Mouse (Mus musculus) 3T3-L1 (cell line): ENCODE data around the gene Ccdc177.
A peak's percentile ranks its signal among the peaks of the same experiment; 100 is the strongest.
"Not testable (repeated sequence)": the region's sequence is repeated elsewhere in the genome, so short reads cannot be mapped to it uniquely, and the experiment has no call there.

Experiments used
- DNase-seq: peaks from one replicate; pipeline ENCODE4 v3.0.0-alpha.2; 2015; ENCODE audit warnings: low read depth, low spot score

The Ccdc177 gene

DNA sequence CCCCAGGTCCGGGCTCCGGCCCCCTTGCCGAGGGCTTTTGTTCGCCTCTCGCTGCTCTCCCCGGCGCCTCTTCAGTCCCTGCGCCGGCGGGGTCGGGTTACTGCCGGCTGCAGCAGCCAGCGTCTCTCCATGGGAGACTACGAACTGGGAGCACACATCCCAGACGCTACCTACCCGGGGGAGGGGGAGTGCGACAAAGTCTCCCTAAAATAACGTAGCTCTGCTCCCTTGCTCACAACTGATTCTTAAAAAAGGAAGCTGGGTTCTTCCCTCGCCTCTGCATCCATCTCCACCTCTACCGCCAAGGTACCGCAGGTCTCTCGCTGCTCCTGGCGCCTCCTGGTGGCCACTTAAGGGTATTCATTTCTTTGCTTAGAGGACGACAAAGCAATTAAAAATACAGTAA, at the start of gene Ccdc177:
Gene Ccdc177, minus strand, starts transcription at position 292 of the 406 bp plus-strand sequence.
- peak; percentile 56 for DNase-seq

DNA sequence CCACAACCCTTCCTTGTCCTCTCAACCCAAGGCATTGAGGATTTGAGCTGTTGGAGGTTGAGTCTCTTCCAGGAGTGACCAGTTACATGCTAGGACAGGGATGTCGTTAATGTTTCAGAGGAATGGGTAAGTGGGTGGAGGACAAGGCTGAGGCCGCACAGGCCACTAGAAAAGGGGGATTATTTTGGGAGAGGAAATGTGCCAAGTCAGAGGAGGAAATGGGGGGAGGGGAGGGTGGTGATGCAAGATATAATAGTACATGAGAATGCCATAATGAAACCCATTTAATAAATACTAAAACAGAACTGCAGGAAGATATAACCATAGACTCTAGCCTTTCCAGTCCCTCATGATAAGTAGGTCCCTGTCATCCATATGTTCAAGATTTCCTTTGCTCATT, 49.5 kb upstream of the Ccdc177 start:
- DNase-seq = no peak

DNA sequence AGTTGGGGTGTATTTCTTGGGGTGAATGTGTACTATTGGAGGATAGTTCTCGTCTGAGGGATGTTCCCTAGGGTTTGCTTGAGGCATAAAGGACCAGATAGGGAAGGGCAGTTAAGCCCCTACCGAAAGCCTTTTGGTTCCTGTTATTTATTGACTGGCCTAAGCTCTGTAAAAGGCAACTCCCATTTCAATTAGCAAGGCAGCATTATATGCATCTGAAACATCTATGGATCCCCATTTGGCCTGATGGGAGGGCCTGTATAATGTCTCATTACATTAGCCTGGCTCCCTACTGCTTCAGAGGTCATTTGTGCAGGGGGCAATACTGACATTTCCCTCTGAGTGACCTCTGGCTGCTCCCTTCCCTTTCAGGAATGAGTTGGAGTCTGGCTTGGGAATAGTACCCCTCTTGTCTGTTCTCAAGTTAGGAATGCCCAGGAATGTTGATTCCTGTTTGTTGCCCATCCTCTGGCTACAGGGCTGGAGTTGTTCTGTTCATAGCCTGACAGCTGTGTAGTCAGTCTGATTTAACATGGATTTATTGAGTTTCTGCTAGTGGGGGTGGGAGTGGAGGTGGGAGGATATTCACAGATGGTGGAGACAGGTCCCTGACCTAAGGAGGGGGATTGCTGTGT, 47.1 kb upstream of the Ccdc177 start:
- DNase-seq = no peak

DNA sequence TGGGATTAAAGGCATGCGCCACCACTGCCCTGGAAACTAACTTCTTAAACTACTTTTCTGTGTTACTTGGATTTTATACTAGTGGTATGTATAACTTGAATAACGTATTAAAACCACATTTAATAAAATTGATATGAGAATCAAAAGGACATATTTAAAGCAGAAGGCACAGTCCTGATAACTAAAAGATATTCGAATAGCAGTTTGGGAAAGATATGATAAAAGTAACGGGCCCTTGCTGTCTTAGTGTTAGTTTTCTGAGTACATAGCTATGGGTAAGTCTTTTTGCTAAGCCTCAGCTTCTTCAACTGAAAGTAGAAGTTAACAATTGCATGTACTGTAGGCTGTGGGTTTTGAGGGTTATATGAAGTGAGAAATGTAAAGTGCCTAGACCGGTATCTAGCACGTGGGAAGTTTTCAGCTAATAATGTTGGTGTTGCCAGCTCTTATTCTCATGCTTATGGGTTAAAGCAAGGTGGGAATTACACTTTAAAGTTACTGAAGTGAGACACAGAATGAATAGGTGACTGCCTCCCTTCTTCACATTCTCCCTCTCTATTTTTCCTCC, 44.5 kb upstream of the Ccdc177 start:
- no peak for DNase-seq

DNA sequence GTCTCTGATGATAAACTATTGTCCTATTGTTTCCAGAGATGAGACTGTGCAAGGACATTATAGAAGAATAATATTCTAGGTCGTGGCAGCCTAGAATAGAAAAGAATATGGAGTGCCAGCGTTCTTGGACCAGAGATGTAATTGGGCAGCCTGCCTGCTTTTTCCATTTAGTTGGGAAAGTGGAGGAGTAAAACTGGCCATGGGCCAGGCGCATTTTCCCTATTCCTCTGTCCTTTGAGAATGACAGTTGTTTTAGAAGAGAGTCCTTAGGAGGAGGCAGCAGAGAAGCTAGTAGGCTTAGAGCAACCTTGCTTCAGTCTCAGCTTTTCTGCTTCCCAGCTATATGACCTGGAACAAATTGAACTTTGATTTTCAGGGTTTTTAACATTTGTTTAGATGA, 43.4 kb upstream of the Ccdc177 start:
- DNase-seq = no peak

DNA sequence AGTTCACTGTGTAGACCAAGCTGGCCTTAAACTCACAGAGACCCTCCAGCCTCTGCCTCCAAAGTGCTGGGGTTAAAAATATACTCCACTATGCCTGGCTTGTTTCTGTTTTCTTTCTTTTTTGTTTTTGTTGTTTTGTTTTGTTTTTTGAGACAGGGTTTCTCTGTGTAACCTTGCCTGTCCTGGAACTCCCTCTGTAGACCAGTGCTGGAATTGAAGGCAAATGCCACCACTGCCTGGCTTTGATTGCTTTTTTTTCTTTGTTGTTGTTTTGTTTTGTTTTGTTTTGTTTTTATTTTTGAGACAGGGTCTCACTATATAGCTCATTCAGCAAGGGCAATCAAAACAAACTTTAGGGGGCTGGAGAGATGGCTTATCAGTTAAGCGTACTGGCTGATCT, 41.0 kb upstream of the Ccdc177 start:
- no peak for DNase-seq

DNA sequence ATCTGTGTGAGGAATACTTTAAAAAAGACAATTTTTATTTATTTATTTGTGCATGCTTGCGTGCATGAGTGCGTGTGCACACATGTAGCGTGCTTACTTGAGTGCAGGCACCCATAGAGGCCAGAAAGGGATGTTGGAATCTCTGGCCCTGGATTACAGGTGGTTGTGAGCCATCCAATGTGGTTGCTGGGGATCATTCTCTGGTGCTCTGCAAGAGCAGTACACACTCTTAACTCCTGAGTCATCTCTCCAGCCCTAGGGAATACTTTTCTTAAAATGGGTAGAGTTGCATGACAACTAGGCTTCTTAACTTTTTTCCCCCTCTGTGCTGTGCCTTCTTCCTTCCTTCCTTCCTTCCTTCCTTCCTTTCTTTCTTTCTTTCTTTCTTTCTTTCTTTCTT, 39.7 kb upstream of the Ccdc177 start:
- DNase-seq = peak; percentile 84

DNA sequence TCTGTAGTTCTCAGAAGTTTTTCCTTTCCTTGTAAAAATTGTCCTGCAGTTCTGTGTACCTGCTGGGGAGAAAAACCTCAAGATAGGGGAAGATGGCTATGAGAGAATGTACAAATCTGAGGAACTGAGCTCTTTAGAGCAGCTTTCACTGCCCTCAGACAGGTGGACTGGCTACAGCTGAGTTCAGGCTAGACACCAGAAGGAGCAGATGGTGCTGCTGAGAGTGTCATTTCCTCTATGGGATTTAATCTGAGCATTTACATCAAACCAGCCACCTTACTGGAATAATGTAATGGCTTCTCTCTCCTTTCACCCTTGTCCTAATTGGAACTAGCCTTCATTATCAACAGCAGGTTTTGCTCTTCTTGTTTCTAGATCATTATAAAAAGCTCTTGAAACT, 37.8 kb upstream of the Ccdc177 start:
- no peak for DNase-seq

DNA sequence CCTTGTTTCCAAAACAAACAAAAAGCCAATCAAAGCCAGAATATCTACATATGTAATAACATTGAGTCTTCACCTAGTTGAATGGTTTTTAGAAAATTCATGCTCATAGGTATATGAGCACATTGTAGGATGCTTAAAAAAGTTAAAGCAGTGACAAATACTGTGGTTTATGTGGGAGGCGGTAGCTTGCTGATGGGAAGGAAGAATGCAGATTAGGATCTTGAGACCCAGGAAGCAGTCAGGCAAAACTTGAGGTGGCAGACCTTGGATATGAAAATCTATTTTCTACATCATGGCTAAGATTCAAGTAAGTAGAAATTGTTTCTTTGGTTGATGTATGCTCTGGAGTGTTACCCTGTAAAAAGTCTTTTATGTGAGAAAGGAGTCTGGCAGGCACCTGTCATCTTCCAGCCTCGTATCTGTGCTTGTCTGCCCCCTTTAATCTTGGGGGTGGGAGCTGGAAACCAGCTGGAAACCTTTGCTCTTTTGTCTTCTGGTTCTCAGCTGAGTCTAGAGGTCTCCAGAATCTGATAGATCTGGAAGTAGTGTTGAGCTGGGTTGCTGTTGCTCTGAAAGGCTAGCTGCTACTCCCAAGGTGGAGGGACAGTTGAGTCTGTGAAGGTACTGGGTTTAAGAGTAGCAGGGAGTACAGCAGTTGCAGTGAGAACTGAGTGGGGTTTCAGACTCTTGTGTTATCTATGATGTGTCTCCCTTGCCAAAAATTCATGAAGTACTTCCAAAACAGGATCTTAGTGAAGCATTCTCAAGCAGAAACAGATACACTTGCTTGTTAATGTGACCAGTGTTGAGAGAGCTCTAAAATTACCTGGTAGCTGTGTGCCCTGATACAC, 34.7 kb upstream of the Ccdc177 start:
- no peak for DNase-seq

DNA sequence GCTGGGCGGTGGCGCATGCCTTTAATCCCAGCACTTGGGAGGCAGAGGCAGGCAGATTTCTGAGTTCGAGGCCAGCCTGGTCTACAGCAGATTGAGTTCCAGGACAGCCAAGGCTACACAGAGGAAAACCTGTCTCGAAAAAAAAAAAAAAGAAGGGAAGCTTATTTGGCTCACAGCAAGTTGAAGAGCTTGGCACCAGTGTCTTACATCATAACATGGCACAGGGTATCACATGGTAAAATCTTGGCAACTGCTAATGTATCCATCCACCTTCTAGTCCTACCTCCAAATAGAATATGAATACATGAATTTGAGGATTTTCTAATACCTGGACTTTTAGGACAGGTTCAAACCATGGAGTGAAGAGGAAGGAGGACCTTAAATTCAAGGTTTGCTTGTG, 34.0 kb upstream of the Ccdc177 start:
- no peak for DNase-seq

DNA sequence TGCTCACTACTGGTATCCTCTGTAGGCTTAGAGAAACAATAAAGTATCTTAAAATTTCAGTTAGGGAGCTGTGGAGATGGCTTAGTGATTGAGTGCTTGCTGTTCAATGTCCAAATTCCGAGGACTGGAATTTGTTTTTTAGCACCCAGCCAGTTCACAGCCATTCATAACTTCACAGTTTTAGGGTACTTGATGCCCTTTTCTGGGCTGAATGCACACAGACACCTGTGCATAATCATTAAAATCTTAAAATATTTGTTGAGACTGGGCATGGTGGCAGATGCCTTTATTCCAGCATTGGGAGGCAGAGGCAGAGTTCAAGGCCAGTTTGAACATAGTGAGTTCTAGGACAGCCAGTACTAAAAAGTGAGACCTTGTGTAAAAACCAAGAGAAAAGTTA, 33.0 kb upstream of the Ccdc177 start:
- no peak for DNase-seq

DNA sequence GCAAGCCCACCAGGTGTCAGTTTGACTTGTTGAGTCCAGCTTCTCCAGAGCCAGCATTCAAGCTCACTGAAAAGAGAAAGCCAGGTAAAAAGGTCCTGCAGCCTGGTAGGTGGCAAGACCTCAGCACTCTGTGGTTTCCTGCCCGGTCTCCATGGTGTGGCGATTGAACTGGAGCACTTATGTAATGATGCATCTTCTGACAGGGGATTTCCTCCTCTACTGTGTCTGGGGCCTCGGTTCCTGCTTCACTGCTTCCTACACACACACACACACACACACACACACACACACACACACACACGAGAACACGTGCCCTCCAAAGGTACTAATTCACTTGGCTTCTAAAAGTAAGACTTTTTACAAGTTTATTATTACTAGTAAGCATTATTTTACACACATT, 32.4 kb upstream of the Ccdc177 start:
- DNase-seq = peak; percentile 32

DNA sequence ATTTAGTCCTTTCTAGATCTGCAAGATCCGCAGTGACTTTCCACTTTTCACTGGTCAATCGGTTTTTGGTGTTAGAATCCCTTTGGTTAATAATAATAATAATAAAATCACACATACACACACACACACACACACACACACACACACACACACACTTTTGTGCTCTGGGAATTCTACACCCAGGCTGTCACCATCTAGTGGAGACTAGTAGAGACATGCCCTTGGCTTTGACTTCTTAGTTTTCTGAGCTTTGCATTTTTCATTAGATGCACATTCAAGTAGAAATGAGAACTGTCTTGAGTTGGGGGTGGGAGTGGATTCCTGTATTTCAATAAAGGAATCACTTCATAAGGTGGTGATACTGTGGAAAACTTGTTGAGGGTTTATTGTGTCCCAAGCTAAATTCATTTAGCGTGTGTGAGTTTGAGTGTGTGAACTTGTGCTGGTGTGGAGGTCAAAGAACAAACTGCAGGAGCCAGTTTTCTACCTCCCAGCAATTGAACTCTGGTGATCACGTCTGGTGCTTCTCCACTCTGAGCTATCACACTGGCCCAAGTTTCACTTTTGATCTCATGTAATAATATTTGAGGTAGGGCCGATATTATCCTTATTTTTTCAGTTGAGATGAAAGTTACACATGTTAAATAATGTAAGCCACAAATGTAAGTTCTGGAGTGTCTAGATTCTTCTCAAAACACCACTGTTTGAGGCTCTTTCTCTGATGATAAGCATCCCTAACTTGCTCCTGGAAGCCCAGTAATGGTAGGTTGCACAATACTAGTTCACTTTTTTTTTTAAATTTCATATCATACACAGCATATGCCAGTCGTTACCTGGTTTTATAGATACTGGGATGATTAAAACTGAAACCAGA, 31.3 kb upstream of the Ccdc177 start:
- DNase-seq = peak; percentile 65

DNA sequence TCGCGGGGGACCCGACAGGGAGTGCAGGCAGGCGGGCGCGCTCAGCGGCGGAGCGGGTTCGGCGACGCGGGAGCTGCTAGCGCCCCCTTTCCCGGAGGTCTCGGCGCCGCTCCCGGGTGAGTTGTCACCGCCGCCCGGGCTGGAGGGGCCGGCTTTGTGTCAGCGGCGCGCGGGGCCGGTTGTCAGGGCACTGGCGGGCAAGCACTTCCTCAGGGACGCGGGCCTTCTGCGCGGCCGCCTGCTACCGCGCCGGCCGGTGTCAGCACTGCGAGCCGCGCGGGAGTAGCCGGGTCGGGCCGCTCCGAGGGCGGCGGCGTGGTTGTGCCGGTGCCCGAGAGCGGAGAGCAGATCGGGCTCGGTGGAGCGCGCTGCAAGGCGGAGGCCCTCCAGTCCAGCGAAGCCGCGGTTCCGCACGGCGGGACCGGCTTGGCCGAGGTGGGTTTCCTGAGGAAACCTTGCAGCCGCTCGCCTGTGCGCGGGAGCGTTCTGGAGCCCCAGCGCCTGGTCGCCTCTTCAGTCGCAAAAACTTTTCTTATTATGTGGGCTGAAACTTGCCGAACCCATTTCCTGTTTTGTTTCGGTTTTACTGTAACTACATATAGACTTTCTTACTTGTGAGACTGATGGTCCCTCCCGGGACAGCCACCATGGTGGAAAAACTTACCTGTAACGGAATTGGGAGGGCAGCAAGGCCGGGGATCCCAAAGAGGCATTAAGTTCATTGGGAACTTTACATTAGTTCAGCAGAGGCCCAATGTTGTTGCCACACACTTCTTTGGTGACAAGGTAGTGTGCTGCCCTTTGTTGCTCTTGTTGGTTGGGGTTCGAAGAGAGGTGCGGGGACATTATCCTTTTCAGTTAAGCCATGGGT, 30.4 kb upstream of the Ccdc177 start:
- peak; percentile 42 for DNase-seq

DNA sequence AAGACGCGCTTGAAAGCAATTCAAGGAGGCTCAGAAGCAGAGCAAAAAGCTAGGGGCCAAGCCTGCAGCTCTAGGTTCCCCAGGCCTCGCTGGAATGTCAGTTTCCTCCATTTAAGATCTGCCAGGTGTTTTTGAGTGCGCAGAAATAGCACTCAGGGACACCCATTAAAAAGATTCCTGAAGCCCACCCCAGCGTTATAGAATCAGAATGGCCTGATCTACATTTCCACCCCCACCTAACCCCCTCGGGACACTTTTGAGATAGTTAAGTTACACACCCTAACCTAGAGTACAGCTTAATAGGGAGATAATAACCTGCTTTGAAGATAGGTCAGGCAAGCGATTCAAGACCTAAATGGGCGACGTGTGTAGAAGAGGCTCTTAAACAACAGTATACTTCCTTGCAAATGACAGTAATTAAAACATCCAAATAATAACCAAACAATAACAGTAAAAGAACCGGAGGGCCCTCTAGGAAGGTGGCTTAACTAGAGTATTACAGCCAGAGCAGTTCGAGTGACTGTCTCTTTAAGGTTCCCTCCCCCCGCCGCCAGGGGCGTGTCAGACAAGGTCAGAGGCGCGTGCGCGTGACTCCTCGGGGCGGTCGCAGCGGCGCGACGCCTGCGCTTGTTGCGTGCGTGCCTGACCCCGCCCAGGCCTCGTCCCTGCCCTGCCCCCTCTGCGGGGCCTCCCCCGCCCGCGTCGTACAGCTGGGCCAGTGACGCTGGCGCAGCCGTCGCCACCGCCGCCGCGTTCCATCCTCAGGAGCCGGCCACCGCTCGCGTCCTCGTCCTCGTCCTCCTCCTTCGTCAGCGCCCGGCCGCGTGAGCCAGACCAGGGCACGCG, 29.6 kb upstream of the Ccdc177 start, which contains the start of gene Susd6:
Gene Susd6, plus strand, starts transcription at position 662 of the 846 bp plus-strand sequence.
- peak; percentile 94 for DNase-seq

DNA sequence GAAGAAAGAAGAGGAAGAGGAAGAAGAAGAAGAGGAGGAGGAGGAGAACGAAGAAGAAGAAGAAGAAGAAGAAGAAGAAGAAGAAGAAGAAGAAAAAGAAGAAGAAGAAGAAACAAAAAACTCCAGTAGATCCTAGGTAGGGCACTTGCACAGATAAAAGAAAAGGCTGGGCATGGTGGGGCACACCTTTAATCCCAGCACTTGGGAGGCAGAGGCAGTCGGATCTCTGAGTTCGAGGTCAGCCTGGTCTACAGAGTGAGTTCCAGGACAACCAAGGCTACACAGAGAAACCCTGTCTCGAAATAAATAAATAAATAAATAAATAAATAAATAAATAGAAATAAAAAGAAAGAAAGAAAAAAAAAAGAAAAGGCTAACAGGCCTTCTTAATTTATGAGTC, 28.8 kb upstream of the Ccdc177 start:
- not testable (repeated sequence) for DNase-seq

DNA sequence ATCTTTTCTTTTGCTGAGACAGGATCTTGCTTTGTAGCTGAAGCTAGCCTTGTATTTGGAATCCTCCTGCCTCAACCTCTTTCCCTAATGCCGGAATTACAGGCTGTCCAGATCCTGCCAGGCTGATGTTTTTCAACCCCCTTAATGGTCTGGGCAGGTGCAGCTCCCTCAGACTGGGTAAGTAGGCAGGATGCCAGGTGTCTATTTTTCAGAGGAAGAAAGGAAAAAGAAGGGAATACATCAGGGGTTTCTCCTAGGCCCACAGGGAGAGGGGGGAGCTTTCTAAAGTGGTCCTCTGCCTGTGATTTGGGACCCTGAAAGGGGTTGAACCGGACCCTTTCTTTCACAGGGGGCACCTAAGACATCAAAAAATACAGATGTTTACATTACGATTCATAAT, 27.7 kb upstream of the Ccdc177 start:
- no peak for DNase-seq

DNA sequence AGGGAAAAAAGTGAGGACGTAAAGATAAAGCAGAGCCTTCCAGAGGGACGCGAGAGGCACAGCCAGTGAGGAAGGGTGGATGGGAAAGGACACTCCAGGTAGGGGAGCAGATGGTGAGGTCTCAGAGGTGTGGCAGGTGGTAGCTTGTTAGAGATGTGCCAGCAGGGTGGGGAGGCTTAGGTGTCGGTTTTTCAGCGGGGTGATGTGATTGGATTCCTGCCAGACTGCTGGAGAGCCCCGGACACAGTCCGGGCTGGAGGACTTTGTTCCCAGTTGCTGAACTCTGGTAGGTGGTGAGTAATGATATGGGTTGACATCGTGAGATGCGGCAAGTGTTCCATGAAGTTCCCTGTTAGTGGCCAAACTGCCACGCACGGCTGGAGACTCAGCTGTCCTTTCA, 27.1 kb upstream of the Ccdc177 start:
- no peak for DNase-seq

DNA sequence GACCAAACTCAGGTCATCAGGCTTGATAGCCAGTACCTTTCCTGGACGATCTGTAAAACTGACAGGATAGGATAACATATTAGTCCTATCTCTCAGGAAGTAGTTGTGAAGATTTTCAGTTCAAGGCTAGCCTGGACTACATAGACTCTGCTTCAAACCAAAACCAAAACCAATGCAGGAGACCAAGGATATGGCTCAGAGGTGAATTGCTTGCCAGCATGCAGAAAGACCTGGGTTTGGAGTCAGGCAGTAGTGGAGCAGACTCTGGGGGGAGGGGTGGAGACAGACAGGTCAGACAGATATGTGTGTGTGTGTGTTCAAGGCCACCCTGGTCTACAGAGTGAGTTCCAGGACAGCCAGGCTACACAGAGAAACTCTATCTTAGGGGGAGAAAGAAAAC, 26.1 kb upstream of the Ccdc177 start:
- DNase-seq = no peak

DNA sequence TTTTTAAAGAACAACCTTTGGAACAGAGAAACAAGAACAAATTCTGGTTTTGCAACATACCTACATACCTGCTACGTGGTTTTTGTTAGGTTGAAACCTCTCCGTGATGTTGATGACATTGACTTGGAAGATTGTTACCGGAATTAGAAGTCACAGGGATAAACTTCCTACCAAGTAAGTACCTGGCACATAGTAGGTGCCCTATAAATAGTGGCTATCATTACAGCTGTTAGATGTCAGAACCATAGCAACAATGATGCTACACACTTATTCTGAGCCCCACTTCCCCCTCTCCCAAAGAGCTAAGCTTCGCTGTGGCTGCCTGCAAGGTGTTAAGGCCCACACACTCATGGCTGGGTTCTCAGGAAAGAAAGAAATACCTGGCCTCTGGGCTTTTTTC, 25.1 kb upstream of the Ccdc177 start:
- DNase-seq = no peak
